Mouse (Mus musculus) cerebellum, adult 11 months (tissue): ENCODE results near the gene Ppa1.

Experiments used
- DNase-seq: peaks from one replicate; pipeline ENCODE4 v3.0.0; 2022

The Ppa1 gene

DNA sequence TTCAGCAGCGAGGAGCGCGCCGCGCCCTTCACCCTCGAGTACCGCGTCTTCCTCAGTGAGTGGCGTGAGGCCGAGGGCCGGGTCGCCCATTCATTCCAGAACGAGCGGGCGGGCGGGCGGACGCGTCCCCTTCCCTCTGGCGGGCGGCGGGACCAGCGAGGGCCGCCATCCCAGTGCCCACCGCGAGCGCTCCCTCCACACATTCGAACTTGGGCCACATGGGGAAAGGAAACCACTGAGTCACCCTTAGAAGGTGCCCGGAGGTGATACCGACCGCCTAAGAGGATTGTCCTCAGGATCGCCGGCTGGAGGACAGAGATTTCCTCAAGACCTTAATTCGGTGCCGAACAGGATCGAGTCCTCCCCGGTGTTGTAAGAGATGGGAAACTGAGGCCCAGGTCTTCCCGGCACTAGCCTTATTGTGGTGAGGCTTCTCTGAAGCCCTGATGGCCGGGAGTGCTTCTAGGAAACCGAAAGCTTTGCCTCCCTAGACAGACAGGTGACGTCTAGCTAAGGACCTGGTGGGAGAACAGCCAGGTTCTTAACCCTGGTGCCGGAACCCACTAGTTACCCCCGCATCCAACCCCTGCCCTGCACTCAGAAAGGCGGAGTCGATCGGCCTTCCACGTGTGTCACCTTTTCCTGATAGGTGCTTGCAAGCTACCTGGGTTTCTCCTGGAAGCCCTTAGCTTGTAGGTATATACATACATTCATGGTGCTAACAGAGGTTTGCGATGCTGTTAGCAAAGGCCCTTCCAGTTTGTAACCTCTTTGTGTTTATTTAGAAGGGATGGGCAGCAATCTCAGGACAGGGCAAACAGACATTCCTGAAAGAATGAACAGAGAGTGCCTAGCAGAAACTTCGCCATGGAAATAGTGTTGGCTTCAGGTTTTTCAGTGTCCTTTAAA, 639 bp downstream of the Ppa1 start:
- DNase-seq, result peak; percentile 17

DNA sequence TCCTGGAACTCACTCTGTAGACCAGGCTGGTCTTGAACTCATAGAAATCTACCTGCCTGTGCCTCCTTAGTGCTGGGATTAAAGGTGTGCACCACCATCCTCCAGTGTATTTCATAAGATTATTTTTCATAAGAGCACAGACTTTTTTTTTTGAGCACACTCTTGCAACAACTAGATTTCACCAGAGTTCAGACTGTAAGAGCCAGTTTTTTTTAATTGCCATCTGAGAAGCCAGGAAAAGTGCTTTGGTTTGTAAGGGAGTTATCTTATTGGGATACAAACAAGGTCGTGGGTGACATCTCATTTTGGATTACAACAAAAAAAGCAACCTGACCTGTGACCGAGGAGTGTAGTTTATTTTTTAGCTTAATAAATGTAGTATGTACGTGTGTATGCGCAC, 5.8 kb downstream of the Ppa1 start:
- DNase-seq, result no peak

DNA sequence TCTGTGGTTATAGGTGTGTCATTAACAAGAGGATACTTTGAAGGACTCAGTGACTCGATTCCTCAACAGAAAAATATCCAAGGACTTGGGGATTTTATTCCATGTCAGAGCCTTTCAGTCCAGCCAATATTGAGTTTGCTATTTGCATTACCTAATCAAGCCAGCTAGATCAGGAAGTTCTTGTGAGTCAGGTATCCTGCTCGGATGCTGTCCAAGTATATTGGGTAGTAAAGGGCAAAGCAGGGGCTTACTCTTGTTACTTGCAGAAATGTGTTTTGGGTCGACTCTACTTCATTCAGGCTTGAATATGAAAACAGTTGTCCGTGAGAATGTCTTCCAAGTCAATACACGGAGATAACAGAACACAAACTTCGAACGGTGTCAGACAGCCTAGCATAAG, 6.3 kb downstream of the Ppa1 start:
- DNase-seq, result no peak

DNA sequence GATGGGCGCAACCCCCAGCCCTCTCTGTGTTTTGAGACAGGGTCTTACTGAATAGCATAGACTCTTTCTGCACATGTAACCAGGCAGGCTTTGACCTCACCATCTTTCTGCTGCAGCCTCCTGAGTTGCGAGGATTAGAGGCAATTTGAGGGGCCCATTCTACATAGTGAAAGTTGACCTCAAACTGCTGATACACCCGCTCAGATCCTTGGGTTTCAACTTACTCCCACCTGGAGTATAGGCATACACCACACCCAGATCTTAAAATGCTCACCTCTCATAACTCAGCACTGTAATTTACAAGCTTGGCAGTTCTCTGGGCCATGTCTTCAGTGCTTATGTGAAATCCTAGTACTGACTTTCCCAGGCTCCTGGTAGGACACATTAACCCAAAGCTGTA, 6.8 kb downstream of the Ppa1 start:
- no peak for DNase-seq

DNA sequence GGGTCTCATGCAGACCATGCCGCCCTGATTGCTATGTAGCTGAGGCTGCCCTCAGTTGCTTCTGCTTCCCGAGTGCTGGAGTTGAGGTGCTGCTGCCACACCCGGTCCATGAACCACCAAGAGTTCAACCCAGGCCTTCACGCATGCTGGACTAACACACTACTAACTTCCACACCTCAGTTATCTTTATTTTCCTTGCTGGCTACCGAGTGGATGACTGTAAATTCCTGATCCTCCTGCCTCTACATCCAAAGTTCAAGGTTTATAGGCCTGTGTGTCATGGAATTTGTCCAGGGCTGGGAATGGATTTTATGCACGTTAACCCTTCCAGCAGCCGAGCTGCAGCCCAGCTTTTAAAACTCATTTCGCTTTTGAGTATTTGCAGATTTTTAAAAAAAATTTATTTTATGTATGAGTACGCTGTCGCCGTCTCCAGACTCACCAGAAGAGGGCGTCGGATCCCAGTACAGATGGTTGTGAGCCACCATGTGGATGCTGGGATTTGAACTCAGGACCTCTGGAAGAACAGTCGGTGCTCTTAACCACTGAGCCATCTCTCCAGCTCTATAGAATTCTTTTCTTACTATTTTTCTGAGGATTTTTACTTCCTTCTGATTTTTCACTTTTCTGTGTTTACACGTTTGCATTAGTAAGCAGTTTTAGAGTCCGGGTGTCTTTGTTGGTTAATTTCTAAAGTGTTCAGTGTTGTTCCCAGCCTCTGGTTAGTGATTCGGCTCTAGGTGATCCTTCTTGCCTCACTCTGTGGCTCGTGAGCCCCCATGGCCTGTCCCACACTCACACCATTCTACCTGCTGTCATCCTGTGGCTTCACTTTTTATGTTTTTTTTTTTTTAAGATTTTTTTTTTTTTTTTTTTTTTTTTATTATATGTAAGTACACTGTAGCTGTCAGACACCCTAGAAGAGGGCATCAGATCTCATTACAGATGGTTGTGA, 8.9 kb downstream of the Ppa1 start:
- DNase-seq, result no peak

DNA sequence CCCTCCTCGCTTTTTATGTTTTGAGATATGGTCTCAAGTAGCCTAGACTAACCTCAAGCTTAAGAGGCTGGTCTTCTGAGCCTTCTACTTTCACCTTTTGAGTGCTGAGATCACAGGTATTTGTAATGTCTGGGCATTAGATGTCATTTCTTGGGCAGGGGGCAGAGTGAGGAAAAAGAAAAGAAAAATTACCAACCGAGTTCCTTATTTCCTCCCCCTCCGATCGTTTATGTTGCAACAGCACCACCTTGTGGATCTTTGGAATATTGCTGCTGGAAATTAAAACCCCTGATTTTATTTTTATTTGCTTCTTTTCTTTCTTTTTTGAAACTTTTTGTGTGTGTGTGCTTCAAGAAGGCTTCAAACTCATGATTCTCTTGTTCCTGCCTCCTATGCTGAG, 9.6 kb downstream of the Ppa1 start:
- DNase-seq, result no peak

DNA sequence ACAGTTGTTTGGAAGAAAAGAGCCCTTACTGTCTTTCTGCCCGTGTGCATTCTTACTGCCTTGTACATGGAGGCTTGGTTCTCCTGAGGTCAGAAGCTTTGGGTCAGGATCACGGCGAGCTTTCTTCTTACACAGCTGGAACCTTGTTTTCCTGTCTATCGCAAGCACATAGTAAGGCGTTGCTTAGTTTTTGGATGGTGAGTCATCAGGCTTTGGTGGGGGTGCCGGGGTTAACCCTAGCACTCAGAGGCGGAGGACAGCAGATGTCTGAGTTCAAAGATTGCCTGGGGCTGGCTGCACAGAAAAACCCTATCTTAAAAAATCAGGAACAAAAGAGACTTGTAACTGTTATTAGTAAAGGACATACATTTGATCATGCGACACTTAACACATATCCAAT, 13.5 kb downstream of the Ppa1 start:
- no peak for DNase-seq

DNA sequence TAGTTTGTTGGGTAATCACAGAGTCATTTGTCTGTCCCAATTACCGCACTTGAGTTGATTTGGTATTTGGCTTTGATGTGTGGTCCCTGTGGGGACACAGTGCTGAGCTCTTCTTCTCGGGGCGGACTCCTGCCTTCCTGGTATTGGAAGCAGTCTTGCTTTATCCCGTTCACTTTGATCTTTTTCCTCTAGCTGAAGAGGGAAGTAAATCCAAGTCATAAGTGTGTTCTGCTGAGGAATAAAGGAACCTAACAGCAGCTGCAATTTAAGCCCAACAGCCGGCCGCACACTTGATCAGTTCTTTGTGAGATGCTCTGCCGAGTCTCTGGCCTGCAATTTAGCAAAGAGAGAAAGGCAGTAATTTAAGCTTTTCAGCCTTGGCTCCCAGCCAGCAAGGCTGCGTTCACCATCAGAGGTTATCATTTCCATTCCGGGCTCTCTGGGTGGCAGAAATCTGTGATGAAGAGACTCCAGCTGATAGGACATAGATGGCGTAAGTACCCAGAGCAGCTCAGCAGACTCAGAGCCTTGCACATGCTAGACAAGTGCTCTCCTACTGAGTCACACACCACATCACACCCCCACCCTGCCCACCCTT, 14.1 kb downstream of the Ppa1 start:
- DNase-seq, result no peak

DNA sequence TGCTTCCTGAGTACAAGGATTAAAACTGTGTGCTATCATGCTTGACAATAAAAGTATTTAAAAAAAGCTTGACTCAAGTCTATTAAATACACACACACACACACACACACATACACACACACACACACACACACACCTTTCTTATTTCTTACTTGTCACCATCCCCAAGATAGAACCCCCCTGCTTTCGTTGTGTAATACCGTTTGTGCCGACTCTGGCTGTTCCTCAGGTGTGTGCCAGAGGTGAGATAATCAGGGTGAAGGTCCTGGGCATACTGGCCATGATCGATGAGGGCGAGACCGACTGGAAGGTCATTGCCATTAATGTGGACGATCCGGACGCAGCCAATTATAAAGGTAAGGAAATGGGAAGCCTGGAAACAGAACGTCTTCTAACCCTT, 16.8 kb downstream of the Ppa1 start:
- no peak for DNase-seq

DNA sequence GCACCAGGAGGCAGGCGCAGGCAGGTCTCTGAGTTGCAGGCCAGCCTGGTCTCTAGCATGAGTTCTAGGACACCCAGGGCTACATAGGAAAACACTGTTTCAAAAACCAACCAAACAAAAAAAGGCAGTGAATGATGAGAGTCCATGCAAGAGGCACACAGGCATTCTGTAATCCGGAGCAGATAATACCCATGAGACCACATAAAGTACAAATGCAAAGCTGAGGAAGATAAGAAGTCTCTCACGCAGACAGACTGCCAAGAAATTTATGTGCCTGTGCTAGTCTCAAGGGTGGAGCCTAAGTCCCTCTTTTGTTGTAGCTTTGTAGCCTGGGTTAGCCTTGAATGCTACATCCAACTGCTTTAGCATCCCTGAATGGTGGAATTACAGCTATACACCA, 17.3 kb downstream of the Ppa1 start:
- DNase-seq, result no peak

DNA sequence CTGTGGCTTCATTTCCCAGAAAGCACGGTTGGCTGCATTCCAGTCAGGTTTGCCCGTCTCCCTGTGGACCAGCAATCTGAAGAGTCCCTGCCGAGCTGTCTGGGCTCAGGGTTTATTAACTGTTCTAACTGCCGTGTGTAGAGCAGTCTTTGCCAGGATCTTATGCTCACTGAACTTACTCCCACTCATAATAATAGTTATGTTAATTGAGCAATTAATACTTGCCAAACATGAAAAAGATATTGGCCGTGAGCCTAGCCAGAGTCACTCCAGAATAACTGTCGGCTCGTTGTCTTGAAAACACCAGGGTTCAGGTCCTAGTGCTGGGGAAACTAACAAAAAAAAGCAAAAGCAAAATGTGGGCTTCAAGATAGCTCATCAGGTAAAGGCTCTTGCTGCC, 20.9 kb downstream of the Ppa1 start:
- no peak for DNase-seq

DNA sequence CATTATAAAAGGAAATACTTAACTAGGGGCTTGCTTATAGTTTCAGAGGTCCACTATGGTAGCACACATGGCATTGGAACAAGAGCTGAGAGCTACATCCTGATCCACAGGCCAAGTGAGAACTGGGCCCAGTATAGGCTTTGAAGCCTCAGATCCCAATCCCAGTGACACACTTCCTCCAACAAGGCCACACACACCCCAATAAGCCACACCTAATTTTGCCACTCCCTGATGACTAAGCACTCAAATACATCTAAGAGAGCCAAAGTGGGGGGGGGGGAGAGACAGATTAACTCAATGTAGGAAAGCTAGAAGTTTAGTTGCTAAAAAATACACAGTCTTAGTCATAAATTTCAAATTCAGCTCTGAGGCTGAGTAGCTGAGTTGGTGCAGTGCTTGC, 21.5 kb downstream of the Ppa1 start:
- no peak for DNase-seq

DNA sequence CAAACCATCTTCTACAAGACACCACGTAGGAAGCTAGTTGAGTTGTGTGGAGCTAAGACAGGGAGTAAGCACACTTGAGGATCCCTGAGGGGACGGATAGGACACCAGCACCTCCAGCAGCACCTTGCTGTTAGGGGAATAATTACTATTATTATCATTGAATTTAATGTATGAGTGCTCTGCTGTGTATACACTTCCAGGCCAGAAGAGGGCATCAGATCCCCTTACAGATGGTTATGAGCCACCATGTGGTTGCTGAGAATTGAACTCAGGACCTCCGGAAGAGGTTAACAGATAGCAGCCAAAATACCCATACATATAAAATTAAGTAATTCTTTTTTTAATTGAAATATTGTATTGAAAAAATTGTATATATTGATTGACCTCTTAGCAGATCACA, 22.4 kb downstream of the Ppa1 start:
- DNase-seq, result no peak

DNA sequence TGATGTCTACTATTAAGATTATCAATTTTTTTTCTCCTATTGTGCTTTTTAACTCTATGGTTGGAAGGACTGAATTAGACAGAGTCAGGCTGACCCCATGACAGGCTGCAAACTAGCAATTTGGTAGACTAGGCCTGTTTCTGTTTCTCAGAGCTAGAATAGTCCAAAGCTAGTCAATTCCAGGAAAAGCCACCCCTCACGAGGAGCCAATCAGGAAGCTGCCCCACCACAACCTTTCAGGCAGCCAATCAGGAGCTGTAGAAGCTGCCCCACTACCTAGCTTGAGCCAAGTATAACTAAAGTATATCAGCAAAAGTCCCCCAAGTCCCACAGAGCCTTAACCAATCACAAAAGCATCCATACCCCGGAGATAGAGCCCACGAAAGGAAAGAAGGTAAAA, 27.6 kb downstream of the Ppa1 start:
- DNase-seq, result no peak

DNA sequence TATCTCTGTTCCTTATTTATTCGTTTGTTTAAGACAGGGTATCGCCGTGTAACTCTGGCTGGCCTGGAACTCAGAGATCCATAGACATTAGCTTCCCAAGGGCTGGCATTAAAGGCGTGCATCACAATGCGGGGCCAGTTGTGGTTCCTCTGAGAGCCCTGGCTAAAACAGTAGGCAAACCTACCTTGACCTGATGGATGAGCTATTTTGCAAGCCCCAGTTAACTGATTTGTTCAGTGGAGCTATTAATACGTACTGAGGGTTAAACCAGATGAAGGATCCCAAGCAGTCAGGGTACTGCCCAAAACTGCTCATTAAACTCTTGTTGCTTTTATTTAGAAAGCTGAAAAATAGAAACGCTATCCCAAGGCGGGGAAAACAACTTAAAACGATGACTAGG, 31.2 kb downstream of the Ppa1 start:
- peak; percentile 10 for DNase-seq

DNA sequence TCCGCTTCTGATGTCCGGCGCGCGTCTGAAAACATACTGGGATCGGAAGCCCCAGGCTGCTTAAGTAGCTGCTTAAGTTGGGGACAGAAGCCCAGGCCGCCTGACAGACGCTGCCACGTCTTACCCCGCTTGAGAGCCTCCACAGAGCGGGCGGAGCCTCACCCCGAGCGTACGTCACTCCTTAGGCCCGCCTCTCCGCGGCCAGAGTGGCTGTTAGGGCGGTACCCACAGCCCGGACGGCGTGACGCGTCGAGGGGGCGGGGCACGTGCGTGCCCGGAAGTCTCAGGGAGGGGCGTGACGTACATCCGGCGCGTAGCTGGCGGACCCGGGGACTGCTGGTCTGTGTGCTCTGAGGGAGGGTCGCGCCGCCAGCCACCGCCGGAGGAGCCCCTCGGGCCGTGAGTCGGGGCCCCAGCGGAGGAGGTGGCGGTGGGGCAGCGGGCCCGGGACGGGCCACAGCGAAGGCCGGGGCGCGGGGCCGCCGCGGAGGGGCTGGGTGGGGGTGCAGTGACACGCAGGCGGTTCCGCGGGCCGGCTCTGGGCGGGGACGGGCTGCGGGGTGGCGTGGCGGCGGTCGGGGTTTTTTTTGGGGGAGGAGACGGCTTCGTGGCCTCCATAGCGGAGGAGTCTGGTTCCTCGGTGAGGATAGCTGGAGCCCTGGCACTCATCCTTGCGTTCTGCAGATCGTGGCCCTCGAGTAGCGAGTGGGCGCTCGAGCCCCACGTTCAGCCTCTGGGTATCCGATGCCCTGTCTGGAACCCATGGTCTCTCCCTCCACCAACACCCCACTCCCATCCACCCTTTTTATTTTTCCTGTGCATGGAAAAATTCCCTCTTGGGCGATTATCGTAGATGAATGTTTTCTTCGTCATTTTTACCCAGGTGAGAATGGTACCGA, 31.9 kb downstream of the Ppa1 start, which contains the start of gene Sar1a:
Gene Sar1a, plus strand, starts transcription at position 285 of the 899 bp plus-strand sequence.
- peak; percentile 97 for DNase-seq

DNA sequence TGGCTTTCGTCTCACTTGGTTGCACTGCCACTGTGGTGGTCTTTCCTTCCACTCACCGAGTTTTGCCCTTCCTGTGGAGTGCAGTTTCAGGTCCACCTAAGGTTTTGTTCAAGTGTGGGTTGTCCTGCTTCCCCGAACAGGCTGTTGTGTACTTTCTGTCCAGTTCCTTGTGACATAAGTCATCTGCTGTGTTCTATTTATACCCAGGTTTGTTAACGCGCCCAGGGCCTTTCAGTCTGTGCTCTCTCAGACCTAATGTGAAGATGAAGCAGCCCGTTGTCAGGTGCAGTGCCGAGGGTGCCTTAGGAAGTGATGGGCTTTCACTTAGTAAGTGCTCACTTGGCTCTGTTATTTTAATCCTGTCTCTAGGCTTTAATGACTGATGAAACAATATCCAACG, 41.1 kb downstream of the Ppa1 start:
- no peak for DNase-seq

DNA sequence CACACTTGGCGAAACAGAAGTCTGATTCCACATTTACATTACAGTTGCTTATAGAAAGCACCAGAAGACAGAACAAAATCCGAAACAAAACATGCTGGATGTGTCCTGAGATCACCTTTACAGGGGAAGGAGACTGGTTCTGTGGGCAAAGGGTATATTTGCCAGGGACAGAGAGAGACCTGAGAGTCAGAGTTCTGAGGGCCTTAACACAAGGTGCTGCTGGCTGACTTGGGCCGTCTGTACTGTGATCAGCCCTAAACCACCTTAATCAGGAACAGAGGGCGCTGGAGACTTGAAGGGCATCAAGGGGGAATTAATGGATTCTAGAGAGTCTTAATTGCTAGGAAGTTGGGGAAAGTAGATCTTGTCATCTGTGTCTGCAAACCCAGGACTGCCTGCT, 45.2 kb downstream of the Ppa1 start:
- no peak for DNase-seq

DNA sequence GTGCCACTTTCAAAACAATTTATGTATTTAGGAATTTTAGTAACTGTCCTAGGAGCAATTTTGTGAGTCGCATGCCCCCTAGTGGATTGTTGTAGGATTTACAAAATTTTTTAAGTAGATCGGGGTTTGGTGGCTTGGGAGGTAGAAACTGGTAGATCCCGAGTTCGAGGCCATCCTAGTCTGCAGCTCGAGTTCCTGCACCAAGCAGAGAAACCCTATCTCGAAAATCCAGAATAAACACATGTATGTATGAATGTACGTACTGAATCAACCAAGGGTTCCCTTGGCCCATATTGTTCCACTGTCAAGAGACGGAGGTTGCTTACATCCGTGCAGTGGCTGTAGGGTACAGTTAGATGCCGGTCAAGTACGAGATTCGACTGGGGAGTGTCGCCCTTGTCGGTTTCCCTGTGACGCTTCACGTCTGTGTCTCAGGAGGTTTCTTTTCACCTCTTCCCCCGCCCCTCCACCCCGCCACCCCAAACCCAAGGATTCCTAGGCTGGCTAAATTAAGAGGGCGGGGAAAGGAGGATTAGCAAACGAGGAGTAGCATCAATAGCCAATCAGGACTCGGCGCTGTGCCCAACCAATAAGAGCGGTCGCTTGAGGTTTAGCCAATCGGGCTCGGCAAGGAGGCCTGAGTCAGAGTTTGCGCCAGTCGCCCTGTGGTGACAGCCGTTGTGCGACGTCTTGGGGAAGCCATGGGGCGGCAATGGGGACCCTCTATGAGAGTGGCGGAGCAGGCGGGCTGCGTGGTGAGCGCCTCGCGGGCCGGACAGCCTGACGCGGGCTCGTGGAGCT, 46.7 kb downstream of the Ppa1 start, which contains the start of gene Tysnd1:
Gene Tysnd1, plus strand, starts transcription at position 645 of the 801 bp plus-strand sequence.
- peak; percentile 96 for DNase-seq

DNA sequence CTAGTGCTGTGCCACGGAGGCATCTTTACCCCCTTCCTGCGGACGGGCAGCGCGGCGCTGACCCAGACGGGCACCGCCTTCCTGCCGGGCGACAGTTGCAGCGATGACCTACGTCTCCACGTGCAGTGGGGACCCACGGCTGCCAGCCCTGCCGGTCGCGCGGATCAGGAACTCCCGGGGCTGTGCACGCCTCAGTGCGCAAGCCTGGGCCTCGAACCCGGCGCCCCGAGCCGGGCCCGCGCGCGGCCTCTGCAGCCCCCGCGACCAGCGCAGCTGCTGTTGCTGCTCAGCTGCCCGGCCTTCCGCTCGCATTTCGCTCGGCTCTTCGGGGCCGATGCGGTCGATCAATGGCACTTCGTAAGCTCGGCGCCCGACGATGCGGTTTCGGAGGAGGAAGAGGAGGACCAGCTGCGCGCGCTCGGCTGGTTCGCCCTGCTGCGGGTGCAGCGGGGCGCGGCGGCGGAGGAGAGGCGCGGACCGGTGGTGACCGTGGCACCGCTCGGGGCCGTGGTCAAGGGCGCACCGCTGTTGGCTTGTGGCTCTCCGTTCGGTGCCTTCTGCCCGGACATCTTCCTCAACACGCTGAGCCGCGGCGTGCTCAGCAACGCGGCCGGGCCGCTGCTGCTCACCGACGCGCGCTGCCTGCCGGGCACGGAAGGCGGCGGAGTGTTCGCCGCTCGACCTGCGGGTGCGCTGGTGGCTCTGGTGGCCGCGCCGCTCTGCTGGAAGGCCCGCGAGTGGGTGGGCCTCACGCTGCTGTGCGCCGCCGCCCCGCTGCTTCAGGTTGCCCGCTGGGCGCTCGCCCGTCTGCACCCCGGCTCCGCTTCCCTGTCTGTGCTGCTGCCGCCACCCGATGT, 47.6 kb downstream of the Ppa1 start:
- no peak for DNase-seq

DNA sequence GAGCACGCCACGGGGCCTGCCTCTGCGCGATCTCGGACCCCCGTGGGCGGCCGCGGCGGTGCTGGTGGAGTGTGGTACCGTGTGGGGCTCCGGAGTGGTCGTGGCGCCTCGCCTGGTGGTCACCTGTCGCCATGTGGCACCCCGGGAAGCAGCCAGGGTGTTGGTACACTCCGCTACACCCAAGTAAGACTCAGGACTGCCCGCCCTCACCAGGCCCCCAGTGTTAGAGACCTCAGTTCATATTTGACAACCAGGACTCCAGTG, 48.1 kb downstream of the Ppa1 start:
- peak; percentile 30 for DNase-seq
